Mouse (Mus musculus): ENCODE measurements at regions not wholly inside any gene's neighbourhood (a gene's known extent, or its start where the extent isn't known, plus 50 kb on each side); places are given as distances from the start of the nearest gene placed in this dataset.

- Histone ChIP-seq H3K4me3 (no peak overlapping the region), H3K27me3 (ENCODE audit: control insufficient read depth, insufficient read depth, insufficient read length) (no peaks in the 10 kb centered on the region), H3K36me3 (ENCODE audit: control insufficient read depth, insufficient read depth) (no peaks in the 10 kb centered on the region), H3K79me2 (ENCODE audit: control insufficient read depth, insufficient read depth) (no peaks in the 10 kb centered on the region), H3K4me2 (ENCODE audit: low read depth) (no peak overlapping the region), H3ac (ENCODE audit: control insufficient read depth, insufficient read length) (no peak overlapping the region)
- TF ChIP-seq REST (IDR thresholded peaks at IDR 0.05; ENCODE audit: insufficient read depth, insufficient read length) (no peak), POLR2A (IDR thresholded peaks at IDR 0.05; ENCODE audit: insufficient read length, low read depth) (no peak), SRF (IDR thresholded peaks at IDR 0.05; ENCODE audit: control insufficient read depth, insufficient read length, low read depth) (no peak), MYOG (IDR thresholded peaks at IDR 0.05; ENCODE audit: control insufficient read depth in 1 of 3, insufficient read depth in 1 of 3, insufficient read length in 2 of 3, low read depth in 2 of 3) (no peak), MAX (IDR thresholded peaks at IDR 0.05; ENCODE audit: low read depth) (no peak), TCF3 (IDR thresholded peaks at IDR 0.05; ENCODE audit: insufficient read length, low read depth) (no peak), E2F4 (IDR thresholded peaks at IDR 0.05; ENCODE audit: insufficient read depth) (no peak), CEBPB (IDR thresholded peaks at IDR 0.05; ENCODE audit: insufficient read depth, poor library complexity, severe bottlenecking) (no peak), MYOD1 (IDR thresholded peaks at IDR 0.05; ENCODE audit: control insufficient read depth in 1 of 3, insufficient read length in 2 of 3, low read depth in 2 of 3) (no peak), POLR2AphosphoS2 (IDR thresholded peaks at IDR 0.05; ENCODE audit: insufficient read length, low read depth) (no peak), TCF12 (IDR thresholded peaks at IDR 0.05; ENCODE audit: insufficient read depth, poor library complexity, severe bottlenecking) (no peak), USF1 (IDR thresholded peaks at IDR 0.05; ENCODE audit: low read depth) (no peak)
Measured at GRCm38 (mm10) chr14:110468457-110469311, 286.3 kb downstream of the Slitrk6 start.

All from myocyte (in vitro differentiated cells).